Mouse (Mus musculus) urinary bladder, postnatal 36 days (tissue): ENCODE data around the gene Ick.
"Not testable (repeated sequence)": the region's sequence is repeated elsewhere in the genome, so short reads cannot be mapped to it uniquely, and the experiment has no call there.

Source experiments
- DNase-seq, 2 experiments: peaks; one replicate each; pipeline ENCODE4 v3.0.0; 2022; ENCODE audit warnings: low spot score in 2 of 2, mixed read lengths in 1 of 2

Gene Ick

DNA sequence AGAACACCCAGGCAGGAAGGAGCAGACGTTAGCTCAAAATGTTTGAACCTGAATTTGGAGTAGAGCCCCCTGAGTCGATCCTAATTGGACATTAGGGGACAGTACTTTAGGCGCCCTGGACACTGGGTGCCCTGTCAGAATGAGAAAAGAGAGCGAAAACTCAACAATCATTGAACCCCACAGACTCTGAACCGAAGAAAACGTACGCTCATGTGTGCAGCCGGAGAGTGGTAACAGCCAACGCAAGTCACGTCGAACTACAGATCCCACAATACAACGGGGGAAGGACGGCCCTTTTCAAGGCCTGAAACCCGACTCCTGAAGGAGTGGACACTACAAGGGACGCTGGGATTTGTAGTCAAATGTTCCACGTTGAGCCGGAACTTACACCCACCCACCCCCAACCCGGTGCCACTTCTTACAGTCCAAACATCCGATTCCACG is at the start of gene Ick, which contains the start of gene Fbxo9:
Gene Ick (plus strand): TSS at position 397 of the 444 bp plus-strand sequence.
Gene Fbxo9 (minus strand): TSS at position 270 of the 444 bp plus-strand sequence.
- peak; percentile 82 to 88 for DNase-seq

DNA sequence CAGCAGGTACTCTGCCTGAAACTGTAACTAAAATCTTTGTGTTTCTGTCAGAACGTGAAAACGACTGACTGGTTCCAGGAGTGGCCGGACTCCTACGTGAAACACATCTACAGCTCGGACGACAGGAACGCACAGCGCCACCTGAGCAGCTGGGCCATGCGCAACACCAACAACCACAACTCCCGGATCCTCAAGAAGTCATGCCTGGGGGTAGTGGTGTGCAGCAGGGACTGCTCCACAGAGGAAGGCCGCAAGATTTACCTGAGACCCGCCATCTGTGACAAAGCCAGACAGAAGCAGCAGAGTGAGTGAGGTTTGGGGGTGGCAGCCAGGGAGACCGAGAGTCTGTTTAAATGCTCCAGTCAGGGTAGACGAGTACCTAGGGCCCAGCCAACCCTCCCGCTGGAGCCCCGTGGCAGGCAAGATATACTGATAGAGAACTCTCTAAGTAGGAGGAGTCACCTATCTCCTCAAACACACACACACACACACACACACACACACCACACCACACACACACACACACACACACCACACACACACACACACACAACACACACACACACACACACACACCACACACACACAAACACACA is 49.4 kb upstream of the Ick start:
- no peak for DNase-seq

DNA sequence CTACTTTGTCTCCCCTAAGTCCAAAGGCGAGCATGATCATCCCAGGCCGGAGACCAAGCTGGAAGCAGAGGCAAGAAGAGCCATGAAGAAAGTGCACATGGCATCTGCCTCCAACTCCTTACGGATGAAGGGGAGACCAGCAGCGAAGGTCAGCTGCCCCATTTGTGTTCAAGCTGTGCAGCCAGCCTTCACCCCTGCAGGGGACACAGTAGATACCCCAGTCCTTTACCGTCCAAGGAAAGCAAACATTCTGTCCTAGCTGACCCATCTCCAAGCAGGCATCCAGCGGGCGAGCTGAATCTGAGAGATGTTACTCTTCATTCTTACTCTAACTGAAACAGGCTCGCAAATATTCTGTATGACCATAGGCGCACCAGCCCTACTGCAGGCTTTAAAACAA is 46.6 kb upstream of the Ick start:
- DNase-seq, result no peak

DNA sequence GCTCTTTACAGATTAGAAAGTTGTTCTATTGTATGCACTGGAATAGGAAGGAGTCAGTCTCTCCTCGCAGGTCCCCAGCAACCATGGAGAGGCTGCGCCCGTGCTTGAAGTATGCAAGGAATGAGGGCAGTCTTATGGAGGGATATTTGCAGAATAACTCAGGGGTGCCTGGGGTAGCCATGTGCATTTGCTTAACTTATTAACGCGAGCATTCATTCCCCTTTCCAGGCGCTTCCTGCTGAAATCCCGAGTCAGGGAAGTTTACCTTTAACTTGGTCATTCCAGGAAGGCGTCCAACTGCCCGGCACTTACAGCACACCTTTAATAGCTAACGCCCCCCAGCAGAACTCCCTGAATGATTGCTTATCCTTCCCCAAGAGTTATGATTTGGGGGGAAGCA is 44.9 kb upstream of the Ick start:
- DNase-seq, result no peak

DNA sequence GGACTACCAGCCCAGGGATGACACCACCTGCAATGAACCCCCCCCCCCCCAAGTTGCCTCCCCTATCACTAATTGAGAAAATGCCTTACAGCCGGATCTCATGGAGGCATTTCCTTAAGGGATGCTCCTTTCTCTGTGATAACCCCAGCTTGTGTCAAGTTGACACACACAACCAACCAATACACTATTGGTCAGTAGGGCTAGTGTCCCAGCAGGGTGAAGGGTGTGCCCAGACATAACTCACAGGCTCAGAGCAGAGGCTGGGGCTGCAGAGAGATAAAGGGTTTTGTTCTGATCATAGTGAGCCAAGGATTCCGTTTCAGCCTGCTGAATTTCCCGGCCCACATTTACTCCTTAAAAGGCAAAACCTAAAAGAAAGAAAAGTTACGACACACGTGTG is 38.5 kb upstream of the Ick start:
- DNase-seq, result no peak

DNA sequence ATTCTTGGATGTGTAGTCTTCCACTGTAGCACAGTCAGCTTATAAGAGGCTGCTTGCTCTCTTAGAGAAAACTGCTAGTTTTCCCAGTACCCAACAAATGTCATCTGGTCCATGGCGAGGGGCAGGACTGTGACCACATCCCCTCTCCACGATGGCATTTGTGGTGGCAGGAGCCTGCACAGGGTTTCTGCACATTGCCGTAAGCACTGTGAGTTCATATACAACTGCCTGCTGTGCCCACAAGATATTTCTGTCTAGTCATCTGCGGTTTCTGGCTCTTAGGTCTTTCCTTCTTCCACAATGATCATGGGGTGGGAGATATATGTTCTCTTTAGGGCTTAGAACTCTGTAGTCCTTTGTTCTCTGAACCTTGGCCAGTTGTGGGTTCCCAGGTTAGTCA is 37.4 kb upstream of the Ick start:
- DNase-seq, result no peak

DNA sequence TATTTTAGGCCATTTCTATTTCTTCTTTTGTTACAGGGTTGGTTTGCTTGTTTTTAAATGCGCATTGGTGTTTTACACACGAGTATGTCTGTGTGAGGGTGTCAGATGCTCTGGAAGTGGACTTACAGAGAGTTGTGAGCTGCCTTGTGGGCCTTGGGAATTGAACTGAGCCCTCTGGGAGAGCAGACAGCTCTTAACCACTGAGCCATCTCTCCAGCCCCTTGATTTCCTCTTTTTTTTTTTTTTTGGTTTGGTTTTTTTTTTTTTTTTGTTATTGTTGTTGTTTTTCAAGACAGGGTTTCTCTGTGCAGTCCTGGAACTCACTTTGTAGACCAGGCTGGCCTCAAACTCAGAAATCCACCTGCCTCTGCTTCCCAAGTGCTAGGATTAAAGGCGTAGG is 35.7 kb upstream of the Ick start:
- not testable (repeated sequence) for DNase-seq

DNA sequence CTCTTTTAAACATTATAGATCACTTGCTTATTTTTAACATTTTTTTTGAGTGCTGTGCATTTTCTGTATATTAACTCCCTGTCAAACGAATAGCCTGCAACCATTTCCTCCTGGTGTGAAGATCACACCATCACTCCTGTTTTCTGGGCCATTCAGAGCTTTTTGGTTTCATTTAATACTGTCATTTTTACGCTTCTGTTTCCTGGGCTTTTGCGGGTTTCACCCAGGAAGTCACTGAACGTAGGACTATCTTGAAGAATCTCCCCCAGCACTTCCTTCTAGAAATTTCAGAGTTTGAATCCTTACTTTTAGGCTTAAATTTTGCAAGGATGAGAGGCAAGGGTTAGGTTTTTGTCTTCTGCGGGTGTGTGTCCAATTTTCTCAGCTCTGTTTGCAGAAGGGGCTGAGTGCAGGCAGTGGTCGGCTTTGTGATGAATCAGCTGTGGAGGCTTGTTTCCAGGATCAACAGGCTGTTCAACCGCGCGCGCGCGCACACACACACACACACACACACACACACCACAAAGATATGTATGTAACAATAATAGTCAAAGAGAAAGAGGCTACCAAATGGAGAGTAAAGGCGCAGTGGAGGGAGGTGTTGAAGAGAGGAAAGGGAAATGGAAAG is 35.2 kb upstream of the Ick start:
- DNase-seq, result no peak

DNA sequence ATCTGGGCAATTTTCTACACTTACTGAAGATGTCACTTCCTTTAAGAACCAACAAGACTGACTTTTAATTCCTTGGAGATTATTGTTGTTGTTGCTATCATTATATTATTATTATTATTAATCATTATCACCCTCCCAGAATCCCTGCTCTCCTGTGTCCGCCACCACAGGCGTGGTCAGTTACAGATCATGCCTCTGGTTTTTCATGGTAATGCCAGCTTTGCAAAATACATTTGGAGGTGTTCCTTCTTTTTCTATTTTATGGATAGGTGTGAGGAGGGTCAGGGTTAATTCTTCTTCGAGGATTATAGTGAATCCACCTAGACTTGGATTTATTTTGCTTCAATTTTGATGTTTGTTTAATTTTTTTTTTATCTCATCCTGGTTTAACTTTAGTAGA is 33.7 kb upstream of the Ick start:
- no peak for DNase-seq

DNA sequence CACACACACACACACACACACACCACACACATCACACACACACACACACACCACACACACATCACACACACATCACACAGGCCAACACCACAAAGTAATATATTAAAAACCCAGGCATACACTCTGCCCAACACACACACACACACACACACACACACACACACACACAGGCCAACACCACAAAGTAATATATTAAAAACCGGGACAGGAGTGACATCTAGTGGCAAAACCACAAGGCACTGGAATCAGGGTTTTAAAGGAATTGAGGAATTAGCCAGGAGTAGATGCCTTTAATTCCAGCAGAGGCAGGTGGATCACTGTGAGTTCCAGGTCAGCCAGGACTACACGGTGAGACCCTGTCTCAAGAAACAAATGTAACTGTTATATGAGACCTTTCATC is 30.8 kb upstream of the Ick start:
- no peak for DNase-seq

DNA sequence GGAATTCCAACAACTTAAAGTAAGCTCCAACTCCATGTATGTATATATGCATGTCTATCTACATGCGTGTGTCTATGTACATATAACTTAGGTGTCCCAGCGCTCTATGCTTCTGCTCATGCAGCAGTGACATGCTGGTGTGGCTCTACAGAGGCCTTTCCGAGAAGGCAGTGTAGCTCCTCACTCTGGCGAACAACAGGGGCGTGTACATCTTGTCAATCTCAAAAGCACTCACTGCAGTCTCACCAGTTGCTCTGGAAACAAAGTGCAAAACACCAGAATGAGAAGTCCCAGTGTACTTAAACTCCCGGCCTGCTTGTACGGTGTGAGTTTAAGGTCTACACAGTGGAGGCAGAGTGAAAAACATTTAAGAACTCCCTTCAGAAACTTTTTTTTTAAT is 27.2 kb upstream of the Ick start:
- no peak for DNase-seq

DNA sequence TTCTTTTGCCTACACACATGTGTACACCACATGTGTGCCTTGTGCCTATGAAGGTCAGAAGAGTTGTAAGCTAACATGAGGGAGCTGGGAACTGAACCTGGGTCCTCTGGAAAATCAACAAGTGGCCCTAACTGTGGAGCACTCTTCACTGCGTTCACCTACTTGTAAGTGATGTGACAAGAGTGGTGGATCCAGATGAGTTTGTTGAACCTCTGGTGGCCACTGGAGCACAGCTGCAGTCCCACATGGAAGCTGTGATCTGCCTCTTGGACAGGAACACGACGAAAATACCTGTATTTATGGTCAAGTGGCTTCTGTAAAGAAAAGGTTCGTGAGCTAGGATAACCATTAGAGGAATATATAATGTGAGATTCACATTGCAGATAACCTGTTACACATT is 24.7 kb upstream of the Ick start:
- no peak for DNase-seq

DNA sequence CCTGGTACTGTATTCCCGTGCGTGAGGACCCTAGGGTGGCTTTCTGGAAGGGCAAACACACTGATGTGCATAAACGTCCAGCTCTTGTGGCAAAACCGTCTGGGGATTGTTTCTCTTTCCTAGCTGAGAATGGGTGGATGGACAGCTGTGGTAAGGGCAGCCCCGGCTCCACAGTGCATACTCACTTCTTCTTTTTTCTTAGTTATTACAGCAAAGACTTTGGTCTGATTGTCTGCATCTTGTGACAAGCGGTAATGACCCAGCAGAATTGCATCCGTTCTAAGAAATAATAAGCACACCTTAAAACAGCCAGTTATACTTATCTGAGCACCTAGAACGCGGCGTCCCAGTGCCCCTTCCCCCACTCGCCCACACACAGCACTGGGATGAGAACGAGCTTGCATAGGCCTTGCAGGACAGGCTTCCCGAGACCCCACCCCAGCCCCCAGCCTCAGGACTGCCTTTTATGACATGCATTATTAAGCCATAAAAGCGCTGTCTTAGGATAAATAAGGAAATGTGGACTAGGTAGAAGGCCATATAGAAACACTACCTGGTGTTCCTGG is 23.2 kb upstream of the Ick start:
- DNase-seq, result no peak

DNA sequence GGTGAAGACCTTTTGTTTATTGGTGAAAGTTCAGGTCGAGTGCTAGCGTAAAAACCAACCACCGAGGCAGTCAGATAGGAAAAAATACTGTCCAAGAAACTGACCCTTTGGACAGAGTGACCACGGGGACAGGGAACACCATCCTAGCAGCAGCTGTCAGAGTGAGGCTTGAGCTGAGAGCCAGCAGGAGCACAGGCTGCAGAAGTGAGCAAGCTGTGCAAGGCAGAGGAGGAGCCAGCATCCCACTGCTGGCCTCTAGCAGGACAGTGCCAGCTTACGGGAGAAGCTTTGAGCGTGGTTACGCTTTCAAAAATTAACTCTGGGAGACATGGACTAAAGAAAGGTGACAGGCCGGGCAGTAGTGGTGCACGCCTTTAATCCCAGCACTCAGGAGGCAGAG is 21.2 kb upstream of the Ick start:
- no peak for DNase-seq

DNA sequence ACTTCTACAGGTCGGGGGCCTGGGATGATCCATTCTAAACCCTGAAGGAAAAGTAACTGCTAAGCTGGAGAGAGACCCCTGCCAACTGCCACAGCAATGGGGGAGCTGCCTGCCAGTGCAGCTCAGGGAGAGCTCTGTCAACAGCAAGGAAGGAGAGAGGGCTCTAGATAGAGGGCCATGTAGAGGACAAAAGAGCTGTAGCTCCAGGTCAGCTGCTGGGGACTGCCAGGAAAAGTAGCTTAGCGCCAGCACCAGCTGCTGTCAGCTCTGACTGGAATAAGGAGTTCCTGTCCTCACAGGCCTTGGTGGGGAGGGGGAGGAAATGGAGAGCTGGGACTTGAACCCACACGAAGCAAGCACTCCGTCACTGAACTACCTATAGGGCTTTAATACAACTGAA is 20.5 kb upstream of the Ick start:
- DNase-seq, result no peak

DNA sequence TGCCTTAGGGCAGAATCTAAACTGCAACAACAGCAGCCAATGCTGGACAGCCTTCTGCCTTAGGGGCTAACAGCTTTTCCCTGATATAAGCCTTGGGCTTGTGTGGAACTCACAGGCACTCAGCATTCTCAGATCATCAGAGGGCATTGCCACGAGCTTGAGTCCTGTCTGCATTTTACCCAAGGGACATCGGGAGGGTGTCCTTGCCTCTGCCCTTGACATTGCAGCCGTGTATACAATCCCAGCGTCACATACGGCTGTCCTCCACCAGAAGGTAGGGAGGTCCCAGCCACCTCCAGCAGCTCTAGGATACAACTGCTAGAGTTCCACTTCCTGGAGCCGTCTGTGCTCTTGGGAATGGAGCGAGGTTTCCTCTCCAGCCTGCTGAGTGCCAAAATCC is 20.0 kb upstream of the Ick start:
- no peak for DNase-seq

DNA sequence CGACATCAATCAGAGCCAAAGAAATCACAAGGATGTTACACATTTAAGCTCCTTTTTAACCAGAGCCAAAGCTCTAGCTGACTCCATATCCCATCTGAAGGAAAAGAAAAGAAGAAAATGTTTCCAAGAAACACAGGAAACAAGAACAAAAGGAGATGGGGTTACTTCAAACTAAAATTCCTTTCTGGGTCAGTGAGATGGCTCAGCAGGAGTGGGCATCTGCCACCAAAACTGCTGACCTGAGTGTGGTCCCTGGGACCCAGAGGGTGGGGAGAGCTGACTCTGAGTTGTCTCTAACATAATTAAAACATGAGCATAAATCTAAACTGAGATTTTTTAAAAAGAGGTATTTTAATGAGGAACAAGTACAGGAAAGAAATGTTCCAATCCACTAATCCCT is 19.1 kb upstream of the Ick start:
- no peak for DNase-seq

DNA sequence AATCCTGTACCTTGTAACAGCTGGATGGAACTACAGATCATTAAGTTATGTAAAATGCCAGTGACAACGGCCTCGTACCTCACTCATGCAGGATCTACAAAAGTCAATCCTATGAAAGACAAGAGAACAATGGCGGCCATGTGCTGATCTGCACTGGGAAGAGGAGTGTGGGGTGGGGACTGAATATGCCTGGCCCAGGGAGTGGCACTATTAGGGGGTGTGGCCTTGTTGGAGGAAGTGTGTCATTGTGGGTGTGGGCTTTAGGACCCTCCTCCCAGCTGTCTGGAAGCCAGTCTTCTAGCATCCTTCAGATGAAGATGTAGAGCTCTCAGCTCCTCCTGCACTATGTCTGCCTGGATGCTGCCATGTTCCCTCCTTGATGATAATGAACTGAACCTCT is 18.4 kb upstream of the Ick start:
- DNase-seq, result no peak

DNA sequence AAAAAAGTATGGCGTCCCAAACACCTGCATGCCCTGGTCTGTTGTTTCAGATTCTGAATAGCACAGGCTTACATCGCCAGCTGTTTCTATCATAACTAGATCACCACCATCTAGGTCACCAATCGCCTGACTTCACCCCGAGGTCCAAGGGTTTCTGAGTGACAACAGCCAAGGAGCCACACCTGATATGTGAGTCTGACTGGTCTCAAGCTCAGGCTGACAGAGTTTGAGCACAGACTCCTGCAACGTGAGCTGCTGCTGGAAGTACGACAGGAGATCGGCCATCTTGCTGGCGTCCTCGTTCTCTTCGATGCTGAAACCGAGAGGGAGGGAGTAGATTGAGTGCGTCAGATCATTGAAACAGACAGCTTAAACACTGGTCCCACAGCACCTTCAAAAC is 13.3 kb upstream of the Ick start:
- DNase-seq, result no peak

DNA sequence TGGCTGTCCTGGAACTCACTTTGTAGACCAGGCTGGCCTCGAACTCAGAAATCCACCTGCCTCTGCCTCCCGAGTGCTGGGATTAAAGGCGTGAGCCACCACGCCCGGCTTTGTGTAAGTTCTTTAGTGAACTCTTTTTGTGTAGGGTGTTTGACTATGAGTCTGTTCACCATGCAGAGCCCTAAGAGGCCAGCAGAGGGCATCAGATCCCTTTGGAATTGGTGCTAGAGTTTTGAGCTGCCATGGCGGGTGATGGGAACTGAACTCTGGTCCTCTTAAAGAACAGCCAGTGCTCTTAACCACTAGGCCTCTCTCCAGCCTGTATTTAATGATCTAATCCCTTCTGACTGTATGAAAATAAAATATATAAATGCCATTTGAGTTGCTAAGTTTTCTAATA is 12.6 kb upstream of the Ick start:
- DNase-seq, result no peak

DNA sequence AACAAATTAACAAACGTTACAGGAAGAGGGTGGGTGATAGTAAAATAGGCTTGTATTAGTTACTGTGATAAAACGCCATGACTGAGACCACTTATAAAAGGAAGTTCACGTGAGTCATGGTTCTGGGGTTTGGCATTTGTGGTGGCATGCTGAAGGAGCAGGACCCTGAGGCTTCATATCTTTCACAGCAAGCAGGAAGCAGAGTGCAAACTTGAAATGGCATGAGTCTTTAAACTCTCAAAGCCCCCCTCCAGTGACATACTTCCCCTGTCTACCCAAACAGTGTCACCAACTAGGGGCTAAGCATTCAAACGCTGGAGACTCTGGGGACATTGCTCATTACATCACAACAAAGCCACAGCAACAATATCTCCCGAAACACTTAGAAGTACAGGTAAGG is 8.0 kb upstream of the Ick start:
- DNase-seq, result no peak

DNA sequence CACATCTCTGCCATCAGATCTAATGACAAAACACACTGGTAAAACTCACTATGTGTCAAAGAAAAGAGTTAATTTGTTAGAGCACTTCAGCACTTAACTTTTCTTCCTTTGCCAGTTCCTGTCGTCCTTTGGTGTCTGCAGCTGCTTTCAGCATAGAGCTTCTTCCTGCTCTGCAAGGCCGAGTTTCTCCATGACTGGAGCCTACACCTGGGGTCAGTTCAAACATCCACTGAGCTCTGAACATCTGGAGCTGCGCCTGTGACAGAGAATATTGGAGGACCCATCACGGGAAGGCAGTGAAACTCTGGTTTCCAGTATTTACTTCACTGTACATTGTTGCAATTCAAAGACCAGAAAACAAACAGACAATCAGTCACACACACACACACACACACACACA is 7.6 kb upstream of the Ick start:
- no peak for DNase-seq

DNA sequence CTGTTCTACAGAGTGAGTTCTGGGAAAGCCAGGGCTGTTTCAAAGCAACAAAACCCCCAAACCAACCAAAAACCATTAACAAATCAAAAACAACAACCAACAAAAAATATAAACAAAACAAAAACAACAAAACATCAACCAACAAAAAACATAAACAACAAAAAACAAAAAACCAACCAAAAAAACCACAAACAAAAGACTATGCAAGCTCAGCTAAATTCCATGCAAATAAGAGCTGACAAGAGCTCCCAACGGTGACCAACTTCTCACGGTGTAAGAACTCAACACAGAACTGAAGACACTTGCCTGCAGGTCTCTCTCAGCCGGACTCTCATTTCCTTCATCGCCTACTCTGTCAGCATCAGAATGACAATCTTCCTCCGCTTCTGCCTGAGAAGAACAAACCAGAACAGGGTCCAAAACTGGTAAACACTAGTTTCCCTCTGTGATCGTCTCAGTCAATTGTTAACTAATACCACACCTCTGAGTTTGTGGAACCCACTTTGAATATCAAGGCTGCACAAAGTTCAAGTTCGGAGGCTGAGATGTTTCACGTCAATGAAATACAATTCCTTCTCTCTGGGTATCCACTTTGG is 4.9 kb upstream of the Ick start:
- DNase-seq, result no peak
